Mouse (Mus musculus): ENCODE measurements around the gene Col8a2.

DNA sequence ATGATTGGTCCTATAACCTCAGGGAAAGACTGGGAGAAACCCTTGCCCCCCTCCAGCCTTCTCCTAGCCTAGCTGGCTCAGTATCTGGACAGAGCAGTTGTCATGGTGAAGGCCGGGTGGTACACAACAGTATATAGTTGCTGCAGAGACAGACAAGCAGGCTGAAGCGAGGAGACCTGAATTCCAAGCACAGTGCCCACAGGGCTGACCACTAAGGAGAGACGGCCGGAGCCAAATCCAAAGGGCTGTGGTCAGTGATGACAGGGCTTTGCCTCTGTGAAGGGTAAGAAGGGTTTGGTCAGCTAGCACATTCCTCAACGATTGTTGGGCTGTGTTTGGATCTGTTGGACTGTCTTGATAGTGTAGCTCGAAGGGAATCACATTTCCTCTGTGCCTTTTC lies 25.3 kb upstream of the Col8a2 start:
- no peak for TF ChIP-seq POLR2AphosphoS2 (IDR thresholded peaks at IDR 0.05; ENCODE audit: low read depth, low read length)
- no peak for TF ChIP-seq CTCF (conservative IDR thresholded peaks at IDR 0.05 in 1 of 2, IDR thresholded peaks at IDR 0.05 in 1 of 2; ENCODE audit: low read depth in 2 of 2, low read length in 2 of 2)
- TF ChIP-seq IRF4 (IDR thresholded peaks at IDR 0.05; ENCODE audit: low read depth, low read length), result no peak
- TF ChIP-seq USF2 (conservative IDR thresholded peaks at IDR 0.05; ENCODE audit: low read depth, low read length), result no peak
- TF ChIP-seq ZC3H11A (IDR thresholded peaks at IDR 0.05; ENCODE audit: low read depth, low read length), result no peak
- TF ChIP-seq POLR2A (IDR thresholded peaks at IDR 0.05; ENCODE audit: low read depth, low read length), result no peak
- TF ChIP-seq BHLHE40 (IDR thresholded peaks at IDR 0.05; ENCODE audit: low read depth, low read length), result no peak

All from CH12.LX (cell line).